Mouse (Mus musculus) E14TG2a.4 (cell line): ENCODE measurements at regions not wholly inside any gene's neighbourhood (a gene's known extent, or its start where the extent isn't known, plus 50 kb on each side); places are given as distances from the start of the nearest gene placed in this dataset.

Experiments
- CTCF ChIP-seq: conservative IDR thresholded peaks from 2 replicates; pipeline ENCODE4 v1.5.1; 2014; ENCODE audit warnings: low read length
- NANOG ChIP-seq: IDR thresholded peaks from 2 replicates; pipeline ENCODE4 v1.6.1; 2014; ENCODE audit warnings: borderline replicate concordance, low read length, mixed read lengths
- POU5F1 ChIP-seq: IDR thresholded peaks from 2 replicates; pipeline ENCODE4 v1.6.1; 2014; ENCODE audit warnings: low read length, borderline replicate concordance

GRCm38 (mm10) chr12:86612431-86613040 lies 66.0 kb upstream of the Vash1 start:
- TF ChIP-seq POU5F1 (no peak), NANOG (no peak), CTCF (no peak)
